Mouse (Mus musculus): ENCODE measurements around the gene Gpr84.

DNA sequence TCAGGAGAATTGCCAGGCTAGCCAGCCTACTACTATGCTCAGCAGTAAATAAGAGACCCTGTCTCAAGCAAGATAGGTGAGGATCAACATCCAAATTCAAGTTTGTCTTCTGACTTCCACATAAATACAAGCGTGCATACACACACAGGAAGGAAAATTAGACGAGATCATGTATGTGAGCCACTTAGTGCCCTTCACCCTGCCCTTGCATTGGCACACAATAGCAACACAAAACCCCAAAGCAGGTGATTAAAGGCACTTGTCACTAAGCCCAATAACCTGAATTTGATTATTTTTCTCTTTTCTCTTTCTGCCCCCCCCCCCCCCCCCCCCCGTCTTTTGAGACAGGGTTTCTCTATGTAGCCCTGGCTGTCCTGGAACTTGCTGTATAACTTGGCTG lies 32.6 kb upstream of the Gpr84 start:
- TF ChIP-seq CTCF (IDR thresholded peaks at IDR 0.05; ENCODE audit: low read depth): no peak
- TF ChIP-seq EP300 (optimal IDR thresholded peaks at IDR 0.05): no peak

Data from stomach, postnatal 0 days (tissue).